Mouse (Mus musculus) embryonic facial prominence, embryonic 11.5 days (tissue): ENCODE data around the gene Szrd1. TPM values are rescaled to one million over a fixed set of nuclear protein-coding genes. Genes with fewer than 3 reads are reported as not detected.

ENCODE experiments used
- ATAC-seq: fragments of 200-750 bp; cut with Nextera tagmentation; replicated peaks from 2 replicates; pipeline ENCODE4 v1.8.0; 2017; ENCODE audit warnings: low read depth; ENCODE audit not compliant: insufficient number of reproducible peaks, low FRiP score, low TSS enrichment
- DNase-seq: peaks from one replicate; pipeline ENCODE4 v3.0.0-alpha.2; 2015; ENCODE audit warnings: low spot score
- H3K27ac ChIP-seq: fragments of 300-500 bp; sonication (generic); replicated peaks from 2 replicates; pipeline ENCODE4 v1.5.1; 2014; ENCODE audit warnings: mild to moderate bottlenecking, low read depth, low read length, control low read depth
- H3K27me3 ChIP-seq: fragments of 300-500 bp; sonication (generic); 2 replicates; pipeline ENCODE4 v1.6.1; 2014; ENCODE audit warnings: mild to moderate bottlenecking, low read length, moderate library complexity, mixed read lengths; ENCODE audit not compliant: control insufficient read depth, insufficient read depth
- H3K36me3 ChIP-seq: fragments of 300-500 bp; sonication (generic); replicated peaks from 2 replicates; pipeline ENCODE4 v1.6.1; 2014; ENCODE audit warnings: low read depth, mild to moderate bottlenecking, low read length, moderate library complexity, mixed read lengths; ENCODE audit not compliant: control insufficient read depth, insufficient read depth
- H3K4me1 ChIP-seq: fragments of 300-500 bp; sonication (generic); 2 replicates; pipeline ENCODE4 v1.6.1; 2014; ENCODE audit warnings: low read length, mixed read lengths; ENCODE audit not compliant: control insufficient read depth, insufficient read depth
- H3K4me2 ChIP-seq: fragments of 300-500 bp; sonication (generic); 2 replicates; pipeline ENCODE4 v1.6.1; 2014; ENCODE audit warnings: low read depth, mild to moderate bottlenecking, control low read depth, low read length, moderate library complexity
- H3K4me3 ChIP-seq: fragments of 300-500 bp; sonication (generic); 2 replicates; pipeline ENCODE4 v1.5.1; 2014; ENCODE audit warnings: low read depth, low read length, control low read depth
- H3K9ac ChIP-seq: fragments of 300-500 bp; sonication (generic); replicated peaks from 2 replicates; pipeline ENCODE4 v1.6.1; 2014; ENCODE audit warnings: mild to moderate bottlenecking, control low read depth, low read length
- H3K9me3 ChIP-seq: fragments of 300-500 bp; sonication (generic); replicated peaks from 2 replicates; pipeline ENCODE4 v1.6.1; 2016; ENCODE audit warnings: mild to moderate bottlenecking, low read length, inconsistent platforms, mixed read lengths; ENCODE audit not compliant: control insufficient read depth
- WGBS: fragments of 180-500 bp; shearing (Covaris S2); extraction: QIAGEN DNeasy Blood & Tissue Kit; methylation state at CpG from one replicate; pipeline ENCODE4 v1.1.7; 2014; 5-methylcytosine and 5-hydroxymethylcytosine counted together
- polyA plus RNA-seq: library from polyadenylated mRNA; unstranded; fragments of >200 nt; fragmentation: Nextera tagmentation; extraction: Ambion mirVana; gene quantifications from 2 replicates; pipeline ENCODE4 v1.2.1, GENCODE M21; 2014

Szrd1 gene
- polyA plus RNA-seq, 1 experiment from 2014 or later: 36.6 TPM

DNA sequence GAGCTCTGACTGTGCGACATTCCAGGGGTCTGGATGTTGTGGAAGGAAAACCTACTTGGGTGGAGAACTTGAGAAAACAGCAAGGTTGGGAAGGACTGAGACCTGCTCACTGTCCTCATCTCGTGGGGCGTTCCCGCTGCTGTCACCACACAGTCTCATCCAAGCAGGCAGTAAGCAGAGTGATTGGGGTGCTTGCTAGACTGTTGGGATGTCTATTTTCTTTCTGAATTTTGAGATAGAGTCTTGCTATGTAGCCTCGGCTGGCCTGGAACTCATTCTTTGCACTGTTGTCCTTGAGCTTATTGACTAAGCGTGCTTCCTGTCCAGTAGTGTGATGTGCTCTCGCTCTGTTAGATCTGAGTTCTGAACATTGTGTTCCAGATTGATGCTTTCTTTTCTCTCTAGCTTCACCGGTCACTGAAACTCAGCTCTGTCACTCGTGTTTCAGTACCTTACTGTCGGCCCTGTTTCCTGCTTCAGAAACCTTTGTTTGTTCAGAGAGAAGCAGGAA is 36.8 kb upstream of the Szrd1 start:
- 86% methylated on average over 10 of the region's 10 CpGs for WGBS
- Histone ChIP-seq H3K4me2 (no peak overlapping the region), H3K9me3 (no peaks in the 10 kb centered on the region), H3K4me1 (no peaks in the 10 kb centered on the region), H3K36me3 (peaks cover 3% of the 10 kb centered on the region), H3K27me3 (no peaks in the 10 kb centered on the region), H3K9ac (no peak overlapping the region), H3K27ac (no peak overlapping the region), H3K4me3 (no peak overlapping the region)
- ATAC-seq (no peak), DNase-seq (no peak)

- Histone ChIP-seq H3K9me3 (no peaks in the 10 kb centered on the region), H3K9ac (no peak overlapping the region), H3K27ac (no peak overlapping the region), H3K27me3 (no peaks in the 10 kb centered on the region), H3K4me2 (no peak overlapping the region), H3K4me3 (no peak overlapping the region), H3K36me3 (peaks cover 3% of the 10 kb centered on the region), H3K4me1 (no peaks in the 10 kb centered on the region)
- WGBS: 72% methylated on average over 5 of the region's 5 CpGs
- no peak for ATAC-seq
- DNase-seq: no peak
Measured at GRCm38 (mm10) chr4:141175783-141176182, 36.2 kb upstream of the Szrd1 start.

- Histone ChIP-seq H3K27ac (no peak overlapping the region), H3K9me3 (no peaks in the 10 kb centered on the region), H3K4me1 (no peaks in the 10 kb centered on the region), H3K27me3 (no peaks in the 10 kb centered on the region), H3K9ac (no peak overlapping the region), H3K36me3 (peaks cover 3% of the 10 kb centered on the region), H3K4me2 (no peak overlapping the region), H3K4me3 (no peak overlapping the region)
- DNase-seq (no peak), ATAC-seq (no peak)
- WGBS: 94% methylated on average over 8 of the region's 8 CpGs
Measured at GRCm38 (mm10) chr4:141172121-141172520, 32.5 kb upstream of the Szrd1 start.

GRCm38 (mm10) chr4:141167156-141167555 is 27.6 kb upstream of the Szrd1 start:
- Histone ChIP-seq H3K9ac (no peak overlapping the region), H3K27me3 (no peaks in the 10 kb centered on the region), H3K4me2 (no peak overlapping the region), H3K4me1 (no peaks in the 10 kb centered on the region), H3K27ac (no peak overlapping the region), H3K36me3 (peaks cover 3% of the 10 kb centered on the region), H3K9me3 (no peaks in the 10 kb centered on the region; the same call in 1 of the 2 replicates), H3K4me3 (no peak overlapping the region)
- WGBS: 86% methylated on average over 3 of the region's 3 CpGs
- DNase-seq (no peak), ATAC-seq (no peak)

- Histone ChIP-seq H3K9me3 (no peaks in the 10 kb centered on the region; the same call in 1 of the 2 replicates), H3K4me1 (no peaks in the 10 kb centered on the region), H3K4me2 (no peak overlapping the region), H3K9ac (no peak overlapping the region), H3K4me3 (no peak overlapping the region), H3K27me3 (no peaks in the 10 kb centered on the region), H3K36me3 (no peaks in the 10 kb centered on the region; the same call in 1 of the 2 replicates), H3K27ac (no peak overlapping the region)
- ATAC-seq (no peak), DNase-seq (no peak)
- WGBS: 90% methylated on average over 8 of the region's 8 CpGs
Measured at GRCm38 (mm10) chr4:141165744-141166292, 26.2 kb upstream of the Szrd1 start.

GRCm38 (mm10) chr4:141163729-141164128 is 24.2 kb upstream of the Szrd1 start:
- ATAC-seq (no peak), DNase-seq (no peak)
- no peaks in the 10 kb centered on the region; the same call in 1 of the 2 replicates for H3K9me3 ChIP-seq
- H3K36me3 ChIP-seq: no peaks in the 10 kb centered on the region; the same call in 1 of the 2 replicates
- H3K27me3 ChIP-seq: no peaks in the 10 kb centered on the region
- no peak overlapping the region for H3K27ac ChIP-seq
- WGBS: 95% methylated on average over 5 of the region's 5 CpGs
- no peak overlapping the region for H3K4me2 ChIP-seq
- H3K4me3 ChIP-seq: no peak overlapping the region
- H3K4me1 ChIP-seq: no peaks in the 10 kb centered on the region
- no peak overlapping the region for H3K9ac ChIP-seq

DNA sequence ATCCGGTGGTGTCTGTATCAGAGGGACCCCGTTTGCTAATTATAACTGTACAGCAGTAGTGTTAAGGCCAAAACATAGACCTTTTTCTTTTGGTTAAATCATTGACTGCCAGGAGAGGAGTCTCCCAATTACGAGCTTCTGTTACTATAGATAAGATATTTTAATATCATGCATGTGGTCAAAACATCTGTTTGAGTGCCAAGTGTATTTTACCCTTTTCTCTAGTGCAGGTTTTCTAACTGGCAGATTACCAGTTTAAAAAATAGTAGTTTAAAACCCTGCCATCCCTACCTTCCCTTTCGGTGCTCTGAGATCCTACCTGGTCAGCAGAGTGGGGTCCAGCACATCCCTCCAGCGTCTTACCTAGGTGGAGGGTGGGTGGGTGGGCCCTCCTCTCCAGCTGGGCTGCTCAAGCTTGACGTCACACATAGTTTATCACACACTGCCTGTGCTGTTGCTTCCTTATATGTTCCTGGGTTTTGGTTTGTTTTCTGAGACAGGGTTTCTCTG is 22.2 kb upstream of the Szrd1 start:
- H3K4me3 ChIP-seq: no peak overlapping the region
- no peak overlapping the region for H3K27ac ChIP-seq
- WGBS: 98% methylated on average over 6 of the region's 6 CpGs
- no peak overlapping the region for H3K4me2 ChIP-seq
- no peaks in the 10 kb centered on the region; the same call in 1 of the 2 replicates for H3K9me3 ChIP-seq
- ATAC-seq (no peak), DNase-seq (no peak)
- H3K36me3 ChIP-seq: no peaks in the 10 kb centered on the region
- no peak overlapping the region for H3K9ac ChIP-seq
- H3K4me1 ChIP-seq: no peaks in the 10 kb centered on the region
- no peaks in the 10 kb centered on the region for H3K27me3 ChIP-seq

DNA sequence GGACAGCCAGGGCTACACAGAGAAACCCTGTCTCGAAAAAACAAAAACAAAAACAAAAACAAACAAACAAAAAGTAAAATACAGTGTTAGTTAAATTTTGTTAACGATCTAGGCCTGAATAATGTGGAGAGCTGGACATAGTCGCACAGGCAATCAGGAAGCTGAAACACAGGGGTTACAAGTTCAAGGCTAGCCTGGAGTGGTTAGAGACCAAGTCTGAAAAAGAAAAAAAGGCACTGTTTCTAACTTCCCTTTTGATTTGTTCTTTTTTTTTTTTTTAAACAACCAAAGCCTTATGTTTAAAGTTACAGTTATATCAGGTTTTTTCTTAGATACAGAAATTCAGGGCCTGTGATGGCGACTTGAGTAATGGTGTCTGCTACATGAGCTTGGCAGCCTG is 20.6 kb upstream of the Szrd1 start:
- no peaks in the 10 kb centered on the region; the same call in 1 of the 2 replicates for H3K9me3 ChIP-seq
- H3K27me3 ChIP-seq: no peaks in the 10 kb centered on the region
- ATAC-seq (no peak), DNase-seq (no peak)
- no peak overlapping the region for H3K4me2 ChIP-seq
- H3K4me1 ChIP-seq: no peaks in the 10 kb centered on the region
- no peak overlapping the region for H3K4me3 ChIP-seq
- WGBS: 88% methylated on average over 4 of the region's 4 CpGs
- H3K36me3 ChIP-seq: no peaks in the 10 kb centered on the region
- H3K27ac ChIP-seq: no peak overlapping the region
- no peak overlapping the region for H3K9ac ChIP-seq
